Mouse (Mus musculus) regulatory T cell (primary cell): ENCODE data around the gene Gas7.

Experiments used
- in situ Hi-C: fragments of 300-600 bp; cut with MboI, MseI; formaldehyde crosslinking; loops from one replicate; pipeline ENCODE4 v1.15.1; 2025; ENCODE audit warnings: high pct_unique_total_duplicates

Gas7 gene

GRCm38 (mm10) chr11:67616557-67617239 is 161.5 kb downstream of the Gas7 start:
- in situ Hi-C loops = no loop called here

GRCm38 (mm10) chr11:67622340-67622739 is 167.1 kb downstream of the Gas7 start:
- in situ Hi-C loops = no loop called here

- in situ Hi-C loops = no loop called here
Observed at GRCm38 (mm10) chr11:67627179-67627578, 171.9 kb downstream of the Gas7 start.

GRCm38 (mm10) chr11:67628522-67628921 is 173.3 kb downstream of the Gas7 start:
- in situ Hi-C loops = no loop called here

- in situ Hi-C loops = no loop called here
Observed at GRCm38 (mm10) chr11:67632906-67633305, 177.7 kb downstream of the Gas7 start.

- in situ Hi-C loops = no loop called here
Observed at GRCm38 (mm10) chr11:67633620-67634229, 178.5 kb downstream of the Gas7 start.

- in situ Hi-C loops = no loop called here
Observed at GRCm38 (mm10) chr11:67636201-67636600, 181.0 kb downstream of the Gas7 start.

GRCm38 (mm10) chr11:67636905-67637586 is 181.8 kb downstream of the Gas7 start:
- in situ Hi-C loops = no loop called here

GRCm38 (mm10) chr11:67638401-67638800 is 183.2 kb downstream of the Gas7 start:
- in situ Hi-C loops = no loop called here

- in situ Hi-C loops = loop anchor here (10.0 kb wide), 1 partner anchor 265 kb away; no protein-coding TSS in a partner anchor
Observed at GRCm38 (mm10) chr11:67640299-67640698, 185.1 kb downstream of the Gas7 start.

GRCm38 (mm10) chr11:67642421-67642820 is 187.2 kb downstream of the Gas7 start:
- in situ Hi-C loops = loop anchor here (10.0 kb wide), 1 partner anchor 268 kb away; no protein-coding TSS in a partner anchor

GRCm38 (mm10) chr11:67642835-67643234 is 187.6 kb downstream of the Gas7 start:
- in situ Hi-C loops = loop anchor here (10.0 kb wide), 1 partner anchor 268 kb away; no protein-coding TSS in a partner anchor

- in situ Hi-C loops = loop anchor here (10.0 kb wide), 1 partner anchor 269 kb away; no protein-coding TSS in a partner anchor
Observed at GRCm38 (mm10) chr11:67643465-67643864, 188.2 kb downstream of the Gas7 start.

GRCm38 (mm10) chr11:67644632-67645149 is 189.5 kb downstream of the Gas7 start:
- in situ Hi-C loops = loop anchor here (5.0 to 10.0 kb wide), 2 partner anchors 117 to 270 kb away; no protein-coding TSS in a partner anchor

- in situ Hi-C loops = loop anchor here (5.0 to 10.0 kb wide), 2 partner anchors 120 to 273 kb away; no protein-coding TSS in a partner anchor
Observed at GRCm38 (mm10) chr11:67647745-67648144, 192.5 kb downstream of the Gas7 start.

GRCm38 (mm10) chr11:67648651-67649407 is 193.6 kb downstream of the Gas7 start:
- in situ Hi-C loops = loop anchor here (5.0 to 10.0 kb wide), 2 partner anchors 122 to 274 kb away; no protein-coding TSS in a partner anchor

GRCm38 (mm10) chr11:67649971-67650707 is 194.9 kb downstream of the Gas7 start:
- in situ Hi-C loops = loop anchor here (5.0 to 10.0 kb wide), 2 partner anchors 123 to 275 kb away; no protein-coding TSS in a partner anchor

GRCm38 (mm10) chr11:67651731-67652130 is 196.5 kb downstream of the Gas7 start:
- in situ Hi-C loops = no loop called here

- in situ Hi-C loops = no loop called here
Observed at GRCm38 (mm10) chr11:67652194-67652892, 197.1 kb downstream of the Gas7 start.

- in situ Hi-C loops = no loop called here
Observed at GRCm38 (mm10) chr11:67652893-67653255, 197.6 kb downstream of the Gas7 start.
